Mouse (Mus musculus): ENCODE measurements around the gene Gpsm1. TPM values are rescaled to one million over a fixed set of nuclear protein-coding genes. Genes with fewer than 3 reads are reported as not detected.

The Gpsm1 gene
- total and polyA plus RNA-seq, 3 experiments: 1.4 to 6.9 TPM; not detected in 1

GRCm38 (mm10) chr2:26317371-26317770 lies 2.1 kb downstream of the Gpsm1 start:
- no peak for DNase-seq (ENCODE audit: low read depth, low spot score)
- Histone ChIP-seq H3K27me3 (ENCODE audit: control insufficient read depth in 1 of 2, insufficient read depth in 2 of 2, low read length in 2 of 2) (peaks cover 0 to 2% of the 10 kb centered on the region in 2 experiments; a peak in 2 of 4 replicates), H3K9ac (ENCODE audit: control insufficient read depth, low read depth, low read length, poor library complexity, severe bottlenecking) (no peak overlapping the region), H3K27ac (ENCODE audit: control insufficient read depth, low read depth, low read length) (no peak overlapping the region), H3K79me2 (ENCODE audit: control insufficient read depth, insufficient read depth, low read length, poor library complexity) (no peaks in the 10 kb centered on the region), H3K4me1 (ENCODE audit: control insufficient read depth in 1 of 2, insufficient read depth in 2 of 2, low read length in 2 of 2) (no peaks in the 10 kb centered on the region; a peak in 1 of 4 replicates), H3K9me3 (replicated peaks; ENCODE audit: insufficient read depth, low read length) (no peaks in the 10 kb centered on the region), H3K36me3 (ENCODE audit: control insufficient read depth in 1 of 2, insufficient read depth in 2 of 2, low read length in 2 of 2) (no peaks in the 10 kb centered on the region), H3K4me3 (ENCODE audit: control insufficient read depth in 1 of 2, insufficient read depth in 1 of 2, low read depth in 2 of 2, low read length in 2 of 2) (no peak overlapping the region)
- TF ChIP-seq GATA1 (IDR thresholded peaks at IDR 0.05; ENCODE audit: low read depth, low read length): no peak
- TF ChIP-seq TBP (IDR thresholded peaks at IDR 0.05; ENCODE audit: low read depth, low read length): no peak
- TF ChIP-seq RAD21 (IDR thresholded peaks at IDR 0.05; ENCODE audit: low read depth, low read length): no peak
- no peak for TF ChIP-seq CHD2 (IDR thresholded peaks at IDR 0.05; ENCODE audit: low read length)
- TF ChIP-seq CHD1 (IDR thresholded peaks at IDR 0.05; ENCODE audit: low read depth, low read length): no peak
- TF ChIP-seq EP300 (IDR thresholded peaks at IDR 0.05; ENCODE audit: low read depth in 1 of 2, low read length in 2 of 2): no peak
- no peak for TF ChIP-seq POLR2AphosphoS2 (IDR thresholded peaks at IDR 0.05; ENCODE audit: low read length)
- no peak for TF ChIP-seq TAL1 (IDR thresholded peaks at IDR 0.05; ENCODE audit: low read length)
- no peak for TF ChIP-seq E2F4 (IDR thresholded peaks at IDR 0.05; ENCODE audit: borderline replicate concordance, low read depth, low read length)
- no peak for TF ChIP-seq CTCF (IDR thresholded peaks at IDR 0.05 in 2 of 3, conservative IDR thresholded peaks at IDR 0.05 in 1 of 3; ENCODE audit: control insufficient read depth in 1 of 3, insufficient read depth in 1 of 3, low read depth in 2 of 3, low read length in 3 of 3, poor library complexity in 1 of 3, severe bottlenecking in 1 of 3)
- no peak for TF ChIP-seq MAX (IDR thresholded peaks at IDR 0.05; ENCODE audit: low read length)
- TF ChIP-seq SIN3A (IDR thresholded peaks at IDR 0.05; ENCODE audit: low read length): no peak
- no peak for TF ChIP-seq MYC (IDR thresholded peaks at IDR 0.05; ENCODE audit: low read depth, low read length)
- TF ChIP-seq ZNF384 (IDR thresholded peaks at IDR 0.05; ENCODE audit: low read depth, low read length): no peak

GRCm38 (mm10) chr2:26317991-26318672 lies 2.8 kb downstream of the Gpsm1 start:
- peaks cover 0 to 2% of the 10 kb centered on the region in 2 experiments; a peak in 2 of 4 replicates for H3K27me3 ChIP-seq (ENCODE audit: control insufficient read depth in 1 of 2, insufficient read depth in 2 of 2, low read length in 2 of 2)
- TF ChIP-seq NRF1 (IDR thresholded peaks at IDR 0.05; ENCODE audit: insufficient read depth, low read depth, low read length, poor library complexity, severe bottlenecking) (no peak), EP300 (IDR thresholded peaks at IDR 0.05; ENCODE audit: low read depth in 1 of 2, low read length in 2 of 2) (no peak), MYC (IDR thresholded peaks at IDR 0.05; ENCODE audit: low read depth, low read length) (no peak), SIN3A (IDR thresholded peaks at IDR 0.05; ENCODE audit: low read length) (no peak), NELFE (IDR thresholded peaks at IDR 0.05; ENCODE audit: low read depth, low read length) (no peak), MAX (IDR thresholded peaks at IDR 0.05; ENCODE audit: low read length) (no peak), RCOR1 (IDR thresholded peaks at IDR 0.05; ENCODE audit: low read depth, low read length) (no peak), ZNF384 (IDR thresholded peaks at IDR 0.05; ENCODE audit: low read depth, low read length) (no peak), POLR2A (IDR thresholded peaks at IDR 0.05; ENCODE audit: control insufficient read depth in 1 of 2, insufficient read depth in 1 of 2, low read depth in 1 of 2, low read length in 2 of 2, poor library complexity in 1 of 2) (no peak), TCF12 (IDR thresholded peaks at IDR 0.05; ENCODE audit: low read depth, low read length) (no peak), GATA1 (IDR thresholded peaks at IDR 0.05; ENCODE audit: low read depth, low read length) (no peak), UBTF (IDR thresholded peaks at IDR 0.05; ENCODE audit: borderline replicate concordance, insufficient read depth, low read depth, low read length) (no peak), JUND (IDR thresholded peaks at IDR 0.05; ENCODE audit: low read depth, low read length) (no peak)
- H3K27ac ChIP-seq (ENCODE audit: control insufficient read depth, low read depth, low read length): no peak overlapping the region
- no peak for DNase-seq (ENCODE audit: low read depth, low spot score)
- H3K79me2 ChIP-seq (ENCODE audit: control insufficient read depth, insufficient read depth, low read length, poor library complexity): no peaks in the 10 kb centered on the region
- H3K9me3 ChIP-seq (replicated peaks; ENCODE audit: insufficient read depth, low read length): no peaks in the 10 kb centered on the region
- H3K4me1 ChIP-seq (ENCODE audit: control insufficient read depth in 1 of 2, insufficient read depth in 2 of 2, low read length in 2 of 2): no peaks in the 10 kb centered on the region; a peak in 1 of 4 replicates
- H3K36me3 ChIP-seq (ENCODE audit: control insufficient read depth in 1 of 2, insufficient read depth in 2 of 2, low read length in 2 of 2): no peaks in the 10 kb centered on the region
- H3K9ac ChIP-seq (ENCODE audit: control insufficient read depth, low read depth, low read length, poor library complexity, severe bottlenecking): no peak overlapping the region
- no peak overlapping the region for H3K4me3 ChIP-seq (ENCODE audit: control insufficient read depth in 1 of 2, insufficient read depth in 1 of 2, low read depth in 2 of 2, low read length in 2 of 2)
